Mouse (Mus musculus): ENCODE data around the gene Oprl1. TPM values are rescaled to one million over a fixed set of nuclear protein-coding genes. Genes with fewer than 3 reads are reported as not detected.

Oprl1 gene
- polyA plus RNA-seq, 2 experiments: 0.11 TPM; not detected in 1

- Histone ChIP-seq H3K9me3 (ENCODE audit: control insufficient read depth, low read length) (no peaks in the 10 kb centered on the region), H3K27ac (no peak overlapping the region), H3K4me1 (replicated peaks; ENCODE audit: control insufficient read depth in 2 of 2, insufficient read depth in 2 of 2, low read length in 1 of 2) (peaks cover 0 to 4% of the 10 kb centered on the region in 2 experiments; a peak in 3 of 4 replicates), H3K36me3 (replicated peaks; ENCODE audit: control insufficient read depth, insufficient read depth, low read depth) (no peaks in the 10 kb centered on the region), H3K4me2 (ENCODE audit: low read depth) (no peak overlapping the region), H3K9ac (replicated peaks) (no peak overlapping the region), H3K4me3 (ENCODE audit: insufficient read depth in 1 of 2, low read depth in 2 of 2, low read length in 2 of 2) (no peak overlapping the region), H3K27me3 (ENCODE audit: control insufficient read depth, insufficient read depth, low read length) (peaks cover 45% of the 10 kb centered on the region)
- no peak for ATAC-seq (ENCODE audit: insufficient read depth)
- no peak for DNase-seq (ENCODE audit: low read depth in 3 of 3, low spot score in 3 of 3)
- WGBS (ENCODE audit: insufficient replicate concordance): 57% methylated on average over 1 of the region's 1 CpGs
- TF ChIP-seq EP300 (IDR thresholded peaks at IDR 0.05; ENCODE audit: low read depth) (no peak), CTCF (IDR thresholded peaks at IDR 0.05; ENCODE audit: low read depth) (no peak)
Measured at GRCm38 (mm10) chr2:181673501-181673900, 41.3 kb upstream of the Oprl1 start.

DNA sequence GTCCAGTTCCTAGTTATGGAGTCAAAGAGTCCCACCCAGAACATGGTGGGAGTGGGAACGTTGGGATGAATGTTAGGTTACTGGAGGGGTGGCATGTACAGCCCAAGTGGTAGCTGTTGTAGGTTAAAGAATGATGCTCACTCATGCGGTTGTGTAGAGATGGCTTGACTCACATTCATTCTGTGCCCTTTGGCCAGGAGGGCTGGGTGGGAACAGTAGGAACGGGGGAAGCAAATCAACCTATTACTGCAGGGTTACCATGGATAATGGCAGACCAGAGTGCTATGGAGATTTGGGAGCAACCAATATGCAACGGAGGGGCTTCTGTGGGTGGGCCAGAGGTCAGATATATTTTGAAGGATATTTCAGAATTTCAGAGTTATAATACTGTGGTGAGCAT lies 39.9 kb upstream of the Oprl1 start:
- TF ChIP-seq EP300 (IDR thresholded peaks at IDR 0.05; ENCODE audit: low read depth) (no peak), CTCF (IDR thresholded peaks at IDR 0.05; ENCODE audit: low read depth) (no peak)
- H3K9ac ChIP-seq (replicated peaks): no peak overlapping the region
- DNase-seq (ENCODE audit: low read depth in 3 of 3, low spot score in 3 of 3): no peak
- peaks cover 0 to 8% of the 10 kb centered on the region in 2 experiments; a peak in 3 of 4 replicates for H3K4me1 ChIP-seq (replicated peaks; ENCODE audit: control insufficient read depth in 2 of 2, insufficient read depth in 2 of 2, low read length in 1 of 2)
- H3K4me2 ChIP-seq (ENCODE audit: low read depth): no peak overlapping the region
- H3K27me3 ChIP-seq (ENCODE audit: control insufficient read depth, insufficient read depth, low read length): peaks cover 36% of the 10 kb centered on the region
- no peaks in the 10 kb centered on the region for H3K36me3 ChIP-seq (replicated peaks; ENCODE audit: control insufficient read depth, insufficient read depth, low read depth)
- no peaks in the 10 kb centered on the region for H3K9me3 ChIP-seq (ENCODE audit: control insufficient read depth, low read length)
- ATAC-seq (ENCODE audit: insufficient read depth): no peak
- H3K4me3 ChIP-seq (ENCODE audit: insufficient read depth in 1 of 2, low read depth in 2 of 2, low read length in 2 of 2): no peak overlapping the region
- H3K27ac ChIP-seq: no peak overlapping the region
- WGBS (ENCODE audit: insufficient replicate concordance): 58% methylated on average over 4 of the region's 4 CpGs

- Histone ChIP-seq H3K36me3 (replicated peaks; ENCODE audit: control insufficient read depth, insufficient read depth, low read depth) (no peaks in the 10 kb centered on the region), H3K4me3 (ENCODE audit: insufficient read depth in 1 of 2, low read depth in 2 of 2, low read length in 2 of 2) (no peak overlapping the region), H3K27ac (no peak overlapping the region), H3K9ac (replicated peaks) (no peak overlapping the region), H3K4me1 (replicated peaks; ENCODE audit: control insufficient read depth in 2 of 2, insufficient read depth in 2 of 2, low read length in 1 of 2) (peaks cover under 1 to 8% of the 10 kb centered on the region in 2 experiments), H3K27me3 (ENCODE audit: control insufficient read depth, insufficient read depth, low read length) (peaks cover 31% of the 10 kb centered on the region), H3K9me3 (ENCODE audit: control insufficient read depth, low read length) (no peaks in the 10 kb centered on the region), H3K4me2 (ENCODE audit: low read depth) (peak overlapping the region; percentile 40)
- WGBS (ENCODE audit: insufficient replicate concordance): 3% methylated on average over 14 of the region's 14 CpGs
- ATAC-seq (ENCODE audit: insufficient read depth) (0 out of 2 replicates have a peak, but pooled peaks have one; percentile 14), DNase-seq (ENCODE audit: low read depth in 3 of 3, low spot score in 3 of 3) (no peak)
- no peak for TF ChIP-seq CTCF (IDR thresholded peaks at IDR 0.05; ENCODE audit: low read depth)
- no peak for TF ChIP-seq EP300 (IDR thresholded peaks at IDR 0.05; ENCODE audit: low read depth)
Measured at GRCm38 (mm10) chr2:181675454-181675853, 39.4 kb upstream of the Oprl1 start.

- H3K4me3 ChIP-seq (ENCODE audit: insufficient read depth in 1 of 2, low read depth in 2 of 2, low read length in 2 of 2): no peak overlapping the region
- H3K9me3 ChIP-seq (ENCODE audit: control insufficient read depth, low read length): no peaks in the 10 kb centered on the region
- 19% methylated on average over 2 of the region's 2 CpGs for WGBS (ENCODE audit: insufficient replicate concordance)
- no peak overlapping the region for H3K9ac ChIP-seq (replicated peaks)
- peaks cover 3 to 13% of the 10 kb centered on the region in 2 experiments for H3K4me1 ChIP-seq (replicated peaks; ENCODE audit: control insufficient read depth in 2 of 2, insufficient read depth in 2 of 2, low read length in 1 of 2)
- no peak overlapping the region for H3K4me2 ChIP-seq (ENCODE audit: low read depth)
- no peak for TF ChIP-seq CTCF (IDR thresholded peaks at IDR 0.05; ENCODE audit: low read depth)
- TF ChIP-seq EP300 (IDR thresholded peaks at IDR 0.05; ENCODE audit: low read depth): no peak
- H3K27me3 ChIP-seq (ENCODE audit: control insufficient read depth, insufficient read depth, low read length): peaks cover 24% of the 10 kb centered on the region
- no peak overlapping the region for H3K27ac ChIP-seq
- ATAC-seq (ENCODE audit: insufficient read depth) (no peak), DNase-seq (ENCODE audit: low read depth in 3 of 3, low spot score in 3 of 3) (no peak)
- H3K36me3 ChIP-seq (replicated peaks; ENCODE audit: control insufficient read depth, insufficient read depth, low read depth): no peaks in the 10 kb centered on the region
Measured at GRCm38 (mm10) chr2:181676424-181676823, 38.4 kb upstream of the Oprl1 start.

GRCm38 (mm10) chr2:181677096-181677754 lies 37.6 kb upstream of the Oprl1 start:
- Histone ChIP-seq H3K9ac (replicated peaks) (no peak overlapping the region), H3K4me2 (ENCODE audit: low read depth) (no peak overlapping the region), H3K27ac (no peak overlapping the region), H3K27me3 (ENCODE audit: control insufficient read depth, insufficient read depth, low read length) (peaks cover 16% of the 10 kb centered on the region), H3K36me3 (replicated peaks; ENCODE audit: control insufficient read depth, insufficient read depth, low read depth) (no peaks in the 10 kb centered on the region), H3K9me3 (ENCODE audit: control insufficient read depth, low read length) (no peaks in the 10 kb centered on the region), H3K4me1 (replicated peaks; ENCODE audit: control insufficient read depth in 2 of 2, insufficient read depth in 2 of 2, low read length in 1 of 2) (peaks cover 3 to 13% of the 10 kb centered on the region in 2 experiments), H3K4me3 (ENCODE audit: insufficient read depth in 1 of 2, low read depth in 2 of 2, low read length in 2 of 2) (no peak overlapping the region)
- TF ChIP-seq CTCF (IDR thresholded peaks at IDR 0.05; ENCODE audit: low read depth) (no peak), EP300 (IDR thresholded peaks at IDR 0.05; ENCODE audit: low read depth) (no peak)
- 69% methylated on average over 5 of the region's 5 CpGs for WGBS (ENCODE audit: insufficient replicate concordance)
- DNase-seq (ENCODE audit: low read depth in 3 of 3, low spot score in 3 of 3) (no peak), ATAC-seq (ENCODE audit: insufficient read depth) (no peak)

Measured in liver, embryonic 14.5 days (tissue).